Mouse (Mus musculus) embryonic facial prominence, embryonic 11.5 days (tissue): ENCODE measurements at regions not wholly inside any gene's neighbourhood (a gene's known extent, or its start where the extent isn't known, plus 50 kb on each side); places are given as distances from the start of the nearest gene placed in this dataset.
A peak's percentile ranks its signal among the peaks of the same experiment; 100 is the strongest.
"Not testable (repeated sequence)": the region's sequence is repeated elsewhere in the genome, so short reads cannot be mapped to it uniquely, and the experiment has no call there.

ENCODE experiments used
- ATAC-seq: fragments of 200-750 bp; cut with Nextera tagmentation; replicated peaks from 2 replicates; pipeline ENCODE4 v1.8.0; 2017; ENCODE audit warnings: low read depth; ENCODE audit not compliant: insufficient number of reproducible peaks, low FRiP score, low TSS enrichment
- DNase-seq: peaks from one replicate; pipeline ENCODE4 v3.0.0-alpha.2; 2015; ENCODE audit warnings: low spot score
- H3K27ac ChIP-seq: fragments of 300-500 bp; sonication (generic); replicated peaks from 2 replicates; pipeline ENCODE4 v1.5.1; 2014; ENCODE audit warnings: mild to moderate bottlenecking, low read depth, low read length, control low read depth
- H3K27me3 ChIP-seq: fragments of 300-500 bp; sonication (generic); 2 replicates; pipeline ENCODE4 v1.6.1; 2014; ENCODE audit warnings: mild to moderate bottlenecking, low read length, moderate library complexity, mixed read lengths; ENCODE audit not compliant: control insufficient read depth, insufficient read depth
- H3K36me3 ChIP-seq: fragments of 300-500 bp; sonication (generic); replicated peaks from 2 replicates; pipeline ENCODE4 v1.6.1; 2014; ENCODE audit warnings: low read depth, mild to moderate bottlenecking, low read length, moderate library complexity, mixed read lengths; ENCODE audit not compliant: control insufficient read depth, insufficient read depth
- H3K4me1 ChIP-seq: fragments of 300-500 bp; sonication (generic); 2 replicates; pipeline ENCODE4 v1.6.1; 2014; ENCODE audit warnings: low read length, mixed read lengths; ENCODE audit not compliant: control insufficient read depth, insufficient read depth
- H3K4me2 ChIP-seq: fragments of 300-500 bp; sonication (generic); 2 replicates; pipeline ENCODE4 v1.6.1; 2014; ENCODE audit warnings: low read depth, mild to moderate bottlenecking, control low read depth, low read length, moderate library complexity
- H3K4me3 ChIP-seq: fragments of 300-500 bp; sonication (generic); 2 replicates; pipeline ENCODE4 v1.5.1; 2014; ENCODE audit warnings: low read depth, low read length, control low read depth
- H3K9ac ChIP-seq: fragments of 300-500 bp; sonication (generic); replicated peaks from 2 replicates; pipeline ENCODE4 v1.6.1; 2014; ENCODE audit warnings: mild to moderate bottlenecking, control low read depth, low read length
- H3K9me3 ChIP-seq: fragments of 300-500 bp; sonication (generic); replicated peaks from 2 replicates; pipeline ENCODE4 v1.6.1; 2016; ENCODE audit warnings: mild to moderate bottlenecking, low read length, inconsistent platforms, mixed read lengths; ENCODE audit not compliant: control insufficient read depth
- WGBS: fragments of 180-500 bp; shearing (Covaris S2); extraction: QIAGEN DNeasy Blood & Tissue Kit; methylation state at CpG from one replicate; pipeline ENCODE4 v1.1.7; 2014; 5-methylcytosine and 5-hydroxymethylcytosine counted together

DNA sequence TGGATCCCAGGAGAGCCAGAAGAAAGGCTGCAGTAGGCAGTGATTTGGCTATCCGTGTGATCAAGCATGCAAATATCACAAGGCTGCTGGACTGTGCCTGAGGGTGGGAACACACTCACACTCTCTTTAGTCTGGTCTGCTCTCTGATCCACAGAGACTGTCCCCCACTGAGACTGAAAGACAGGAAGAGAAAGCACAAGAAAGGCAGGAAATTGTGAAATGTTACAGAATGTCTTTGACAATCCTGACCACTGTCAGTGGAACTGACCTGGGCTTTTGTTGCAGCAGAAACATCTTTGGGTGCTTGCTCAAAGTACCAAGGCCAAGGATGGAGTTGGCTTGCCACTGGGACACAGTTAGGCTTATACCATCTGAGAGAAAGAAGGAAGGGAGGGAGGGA lies 52.3 kb upstream of the Gpd2 start:
- ATAC-seq = no peak
- 5% methylated on average over 1 of the region's 1 CpGs for WGBS
- Histone ChIP-seq H3K27me3 (no peaks in the 10 kb centered on the region), H3K4me1 (no peaks in the 10 kb centered on the region), H3K36me3 (no peaks in the 10 kb centered on the region), H3K9me3 (no peaks in the 10 kb centered on the region), H3K4me3 (no peak overlapping the region), H3K9ac (no peak overlapping the region), H3K4me2 (no peak overlapping the region), H3K27ac (no peak overlapping the region)
- no peak for DNase-seq

DNA sequence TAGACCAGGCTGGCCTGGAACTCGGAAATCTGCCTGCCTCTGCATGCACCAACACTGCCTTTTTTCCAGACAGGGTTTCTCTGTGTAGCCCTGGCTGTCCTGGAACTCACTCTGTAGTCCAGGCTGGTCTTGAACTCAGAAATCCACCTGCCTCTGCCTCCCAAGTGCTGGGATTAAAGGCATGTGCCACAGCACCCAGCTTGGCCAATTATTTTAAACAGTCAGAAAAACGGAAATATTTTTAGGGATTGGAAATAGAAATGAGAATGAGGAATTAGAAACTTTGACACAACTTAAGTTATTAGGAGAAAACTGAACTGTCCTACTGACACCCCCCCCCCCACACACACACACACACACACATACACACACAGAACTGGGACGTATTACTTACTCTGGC lies 54.3 kb upstream of the Gpd2 start:
- not testable (repeated sequence) for H3K9ac ChIP-seq, H3K27me3 ChIP-seq, H3K9me3 ChIP-seq, H3K27ac ChIP-seq, ATAC-seq, H3K36me3 ChIP-seq, DNase-seq, H3K4me1 ChIP-seq, H3K4me3 ChIP-seq, H3K4me2 ChIP-seq
- 76% methylated on average over 3 of the region's 3 CpGs for WGBS

DNA sequence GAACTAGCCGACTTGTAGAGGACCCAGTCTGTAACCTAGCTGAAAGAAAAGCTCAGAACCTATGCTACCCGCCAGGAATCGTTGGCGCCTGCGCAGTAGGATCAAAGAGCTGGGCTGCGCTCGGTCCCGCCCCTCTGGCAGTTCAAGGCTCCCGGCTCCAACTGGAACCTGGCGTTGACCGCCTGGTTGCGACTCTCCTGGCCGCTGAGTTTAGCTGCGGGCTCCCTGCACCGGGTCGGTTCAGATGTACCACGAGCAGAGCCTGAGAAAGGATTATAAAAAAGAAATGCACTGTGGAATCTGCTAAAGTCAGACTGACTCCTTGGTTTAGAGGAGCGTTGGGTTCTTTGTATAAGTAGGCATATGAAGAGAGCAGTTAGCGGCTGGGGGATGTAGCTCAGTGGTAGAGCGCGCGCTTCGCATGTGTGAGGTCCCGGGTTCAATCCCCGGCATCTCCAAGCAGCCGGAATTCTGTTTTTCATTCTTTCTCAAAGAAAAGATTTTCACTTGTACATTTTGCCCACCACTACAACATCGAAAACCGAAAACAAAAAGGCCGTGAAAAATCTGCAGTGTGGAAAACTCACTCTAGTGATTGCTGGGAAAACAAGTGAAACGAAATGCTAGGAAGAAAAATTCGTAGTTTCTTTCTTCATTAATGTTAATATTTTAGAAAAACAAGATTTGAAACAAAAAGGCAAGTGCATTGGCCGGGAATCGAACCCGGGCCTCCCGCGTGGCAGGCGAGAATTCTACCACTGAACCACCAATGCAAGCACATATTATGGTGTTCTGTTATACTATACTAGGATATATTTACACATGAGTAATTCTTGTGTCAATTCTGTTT lies 55.5 kb upstream of the Gpd2 start:
- DNase-seq (peak; percentile 96), ATAC-seq (peak; percentile 98)
- H3K4me2 ChIP-seq = 0 out of 2 replicates have a peak overlapping the region, but pooled peaks have one; percentile 38
- no peaks in the 10 kb centered on the region for H3K27me3 ChIP-seq
- no peaks in the 10 kb centered on the region for H3K36me3 ChIP-seq
- peak overlapping the region; percentile 68 for H3K9ac ChIP-seq
- no peaks in the 10 kb centered on the region for H3K4me1 ChIP-seq
- H3K27ac ChIP-seq = peak overlapping the region; percentile 66; the same call in 1 of the 2 replicates
- peak overlapping the region; percentile 50 for H3K4me3 ChIP-seq
- WGBS = under 1% methylated on average over 37 of the region's 37 CpGs
- H3K9me3 ChIP-seq = no peaks in the 10 kb centered on the region

DNA sequence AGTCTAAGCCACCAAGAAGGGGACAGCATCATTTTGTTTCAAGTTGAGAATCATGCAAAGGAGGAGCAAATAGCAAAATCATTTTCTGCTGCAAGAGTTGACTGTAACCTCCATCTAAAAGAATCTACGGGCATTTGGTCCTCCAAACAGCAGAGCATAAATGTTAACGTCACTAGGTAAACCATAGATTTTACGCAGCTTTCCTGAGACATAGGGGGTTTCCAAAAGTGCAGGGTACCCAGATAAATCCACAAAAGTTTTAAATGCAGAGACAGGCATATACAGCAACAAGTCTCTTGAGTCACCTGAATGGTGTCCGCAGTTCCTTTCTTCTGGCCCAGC lies 56.1 kb upstream of the Gpd2 start:
- H3K4me1 ChIP-seq = no peaks in the 10 kb centered on the region
- no peaks in the 10 kb centered on the region for H3K27me3 ChIP-seq
- H3K4me2 ChIP-seq = peak overlapping the region; percentile 38; the same call in 1 of the 2 replicates
- no peaks in the 10 kb centered on the region for H3K9me3 ChIP-seq
- ATAC-seq (no peak), DNase-seq (no peak)
- 21% methylated on average over 4 of the region's 4 CpGs for WGBS
- no peaks in the 10 kb centered on the region for H3K36me3 ChIP-seq
- H3K4me3 ChIP-seq = peak overlapping the region; percentile 50
- 0 out of 2 replicates have a peak overlapping the region, but pooled peaks have one; percentile 20 for H3K27ac ChIP-seq
- H3K9ac ChIP-seq = peak overlapping the region; percentile 68

DNA sequence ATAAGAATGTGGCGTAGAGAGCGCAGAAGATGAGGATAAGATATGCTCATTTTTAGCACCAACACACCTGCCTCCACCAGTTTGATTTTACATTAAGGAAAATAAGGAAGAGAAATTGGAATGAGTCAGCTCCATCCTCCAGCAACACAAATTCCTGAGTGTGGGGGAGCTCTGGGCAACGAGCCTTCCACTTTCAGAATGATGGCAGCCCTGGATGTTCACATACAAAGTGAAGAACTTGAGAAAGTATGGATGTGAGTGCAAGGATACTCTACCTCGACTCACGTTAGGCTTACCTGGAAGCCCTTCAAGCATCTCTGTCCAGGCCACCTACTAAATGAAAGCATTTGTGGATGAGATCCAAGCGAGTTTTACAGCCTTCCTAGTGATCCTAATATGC lies 54.3 kb upstream of the Nr4a2 start:
- WGBS = 90% methylated on average over 6 of the region's 6 CpGs

DNA sequence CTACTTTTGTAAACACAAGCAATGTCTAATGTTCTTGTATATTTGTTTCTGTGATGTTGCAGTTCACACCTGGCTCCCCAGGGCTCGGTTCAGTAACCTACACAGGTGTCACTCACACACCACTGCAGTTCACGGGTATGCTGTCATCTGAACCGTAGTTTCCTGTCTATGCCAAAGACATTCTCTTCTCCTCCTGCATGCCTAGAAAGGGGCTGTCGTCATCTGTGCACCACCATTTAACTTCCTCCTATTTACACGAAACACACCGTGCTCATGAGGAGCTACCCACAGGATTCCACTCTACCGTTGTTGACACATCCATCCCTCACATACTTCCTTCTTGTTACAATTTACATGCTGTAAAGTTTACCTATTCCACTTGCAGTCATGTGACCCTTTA lies 52.7 kb upstream of the Nr4a2 start:
- no peak for DNase-seq
- Histone ChIP-seq H3K36me3 (no peaks in the 10 kb centered on the region), H3K9ac (no peak overlapping the region), H3K27ac (no peak overlapping the region), H3K4me3 (no peak overlapping the region), H3K4me1 (no peaks in the 10 kb centered on the region), H3K9me3 (no peaks in the 10 kb centered on the region), H3K4me2 (no peak overlapping the region), H3K27me3 (no peaks in the 10 kb centered on the region)
- ATAC-seq = no peak
- 86% methylated on average over 7 of the region's 7 CpGs for WGBS

More for the DNA sequence above, 54.3 kb upstream of the Nr4a2 start:
- no peaks in the 10 kb centered on the region for H3K36me3 ChIP-seq
- H3K9ac ChIP-seq = no peak overlapping the region
- H3K27ac ChIP-seq = no peak overlapping the region
- no peak overlapping the region for H3K4me3 ChIP-seq
- no peaks in the 10 kb centered on the region for H3K27me3 ChIP-seq
- ATAC-seq = no peak
- no peak overlapping the region for H3K4me2 ChIP-seq
- H3K9me3 ChIP-seq = no peaks in the 10 kb centered on the region
- no peak for DNase-seq
- H3K4me1 ChIP-seq = no peaks in the 10 kb centered on the region

DNA sequence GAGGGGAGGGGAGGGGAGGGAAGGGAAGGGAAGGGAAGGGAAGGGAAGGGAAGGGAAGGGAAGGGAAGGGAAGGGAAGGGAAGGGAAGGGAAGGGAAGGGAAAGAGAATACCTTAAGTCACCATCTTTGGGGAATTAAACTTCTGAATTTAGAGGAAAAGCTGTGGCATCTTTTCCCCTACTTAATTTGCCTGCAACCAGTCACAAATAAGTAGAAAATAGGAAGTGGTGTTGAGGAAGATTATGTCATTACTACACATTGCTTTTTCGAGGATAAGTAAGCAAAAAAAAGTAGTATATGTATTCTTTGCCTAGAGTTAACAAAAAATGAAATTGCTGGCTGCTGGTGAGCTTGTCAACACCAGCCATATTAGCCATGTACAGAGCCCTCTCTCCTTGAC lies 51.4 kb upstream of the Nr4a2 start:
- Histone ChIP-seq H3K27me3 (no peaks in the 10 kb centered on the region), H3K27ac (no peak overlapping the region), H3K4me1 (no peaks in the 10 kb centered on the region), H3K9me3 (no peaks in the 10 kb centered on the region), H3K4me3 (no peak overlapping the region), H3K36me3 (no peaks in the 10 kb centered on the region), H3K9ac (no peak overlapping the region), H3K4me2 (no peak overlapping the region)
- 83% methylated on average over 1 of the region's 1 CpGs for WGBS
- ATAC-seq (no peak), DNase-seq (no peak)
